20 mouse cellular contexts compared by ENCODE assay signal in genomic region chr16:5926986-5927385, GRCm38 (mm10). TPM values are rescaled to one million over a fixed set of nuclear protein-coding genes. Genes with fewer than 3 reads are reported as not detected.
DNase-seq lines count a peak whose midpoint lies in the region; ATAC-seq and TF ChIP-seq lines count a peak whose summit lies in the region.
"Had no signal": no experiment of that assay in that cellular context is flagged by ENCODE, and none has a peak within 500 bp of the region (broad histone marks: within the 10 kb centered on the region; RNA-seq: fewer than 3 reads in every experiment).

No protein-coding gene starts in this region.

- intact Hi-C loops in left cerebral cortex, adult 2 months (cut with DNase I), result no loop called here

- 0 out of 2 replicates have a peak overlapping the region, but pooled peaks have one; percentile 9 for H3K27ac ChIP-seq in left cerebral cortex, adult 2 months
- H3K27ac ChIP-seq in hindbrain, embryonic 14.5 days, result peak overlapping the region; percentile 43; the same call in 1 of the 2 replicates
- peak overlapping the region; percentile 12 for H3K27ac ChIP-seq in midbrain, embryonic 16.5 days (ENCODE audit: low read length)
- H3K27ac ChIP-seq: limb, embryonic 12.5 days; liver, embryonic 15.5 days; midbrain, embryonic 12.5 days had no signal

- no peak overlapping the region for H3K9ac ChIP-seq in hindbrain, embryonic 14.5 days
- H3K9ac ChIP-seq in midbrain, embryonic 16.5 days (ENCODE audit: low read depth, low read length), result peak overlapping the region; percentile 33; the same call in 1 of the 2 replicates
- H3K9ac ChIP-seq: heart, embryonic 12.5 days; limb, embryonic 12.5 days; liver, embryonic 15.5 days; midbrain, embryonic 12.5 days had no signal

- no peak for DNase-seq in left cerebral cortex, adult 2 months (ENCODE audit: extremely low spot score in 1 of 2, low spot score in 2 of 2)
- DNase-seq in left cerebral cortex, adult 8-10 months (ENCODE audit: low spot score in 2 of 2), result no peak
- peak; percentile 64 for DNase-seq in brain, embryonic 14.5 days (ENCODE audit: low read depth)
- DNase-seq in hindbrain, embryonic 14.5 days (ENCODE audit: low spot score), result no peak
- no peak for DNase-seq in retina, postnatal 1 day
- DNase-seq in layer of hippocampus, adult 11-12 months (ENCODE audit: low spot score), result no peak
- DNase-seq: cerebellum, adult 11-12 months; gastrocnemius, postnatal 36 days; lung, postnatal 14 days; right cerebral cortex, postnatal 25 days; thymus, adult 18-20 months had no signal

- H3K9me3 ChIP-seq in hindbrain, embryonic 14.5 days (ENCODE audit: control insufficient read depth, low read length), result no peaks in the 10 kb centered on the region
- H3K9me3 ChIP-seq in midbrain, embryonic 16.5 days (replicated peaks; ENCODE audit: control insufficient read depth, low read length, poor library complexity, severe bottlenecking), result no peaks in the 10 kb centered on the region
- H3K9me3 ChIP-seq: heart, embryonic 12.5 days; limb, embryonic 12.5 days; liver, embryonic 15.5 days; midbrain, embryonic 12.5 days had no signal

- TF ChIP-seq CTCF in left cerebral cortex, adult 2 months (IDR thresholded peaks at IDR 0.05), result no peak; the same call in 1 of the 2 replicates
- no peak for TF ChIP-seq CTCF in brain, embryonic 14.5 days (IDR thresholded peaks at IDR 0.05; ENCODE audit: borderline replicate concordance, extremely low read depth, insufficient read depth, insufficient read length)

- H3K4me1 ChIP-seq in hindbrain, embryonic 14.5 days (replicated peaks; ENCODE audit: control insufficient read depth, insufficient read depth, low read length), result peaks cover 11% of the 10 kb centered on the region; the same call in 1 of the 2 replicates
- peaks cover 13% of the 10 kb centered on the region; the same call in 1 of the 2 replicates for H3K4me1 ChIP-seq in midbrain, embryonic 16.5 days (ENCODE audit: control insufficient read depth, insufficient read depth, low read length)
- H3K4me1 ChIP-seq: heart, embryonic 12.5 days; limb, embryonic 12.5 days; liver, embryonic 15.5 days had no signal

- no peak overlapping the region for H3K4me3 ChIP-seq in left cerebral cortex, adult 2 months
- no peak overlapping the region for H3K4me3 ChIP-seq in hindbrain, embryonic 14.5 days (replicated peaks; ENCODE audit: low read length)
- no peak overlapping the region for H3K4me3 ChIP-seq in midbrain, embryonic 16.5 days (ENCODE audit: low read depth, low read length)
- H3K4me3 ChIP-seq: heart, embryonic 12.5 days; limb, embryonic 12.5 days; liver, embryonic 15.5 days; midbrain, embryonic 12.5 days had no signal

- WGBS in hindbrain, embryonic 14.5 days, result 13% methylated on average over 1 of the region's 1 CpGs
- 13% methylated on average over 1 of the region's 1 CpGs for WGBS in midbrain, embryonic 16.5 days

- ATAC-seq in hindbrain, embryonic 14.5 days (ENCODE audit: low FRiP score), result peak; percentile 79
- peak; percentile 73; the same call in 1 of the 2 replicates for ATAC-seq in midbrain, embryonic 16.5 days
- no peak for ATAC-seq in erythroblast, adult 5-6 weeks (replicated peaks; ENCODE audit: low FRiP score, poor library complexity, severe bottlenecking)
- ATAC-seq: activated CD4-positive, CD25-positive, alpha-beta regulatory T cell, adult 4 months had no signal

- no peaks in the 10 kb centered on the region for H3K36me3 ChIP-seq in hindbrain, embryonic 14.5 days (replicated peaks; ENCODE audit: control insufficient read depth, insufficient read depth)
- no peaks in the 10 kb centered on the region for H3K36me3 ChIP-seq in midbrain, embryonic 16.5 days (ENCODE audit: control insufficient read depth, insufficient read depth, low read length)
- H3K36me3 ChIP-seq: heart, embryonic 12.5 days; limb, embryonic 12.5 days; liver, embryonic 15.5 days; midbrain, embryonic 12.5 days had no signal

- no peaks in the 10 kb centered on the region for H3K27me3 ChIP-seq in hindbrain, embryonic 14.5 days (ENCODE audit: control insufficient read depth, insufficient read depth, low read length)
- no peaks in the 10 kb centered on the region for H3K27me3 ChIP-seq in midbrain, embryonic 16.5 days (ENCODE audit: control insufficient read depth, insufficient read depth, low read depth, low read length)
- H3K27me3 ChIP-seq: heart, embryonic 12.5 days; limb, embryonic 12.5 days; liver, embryonic 15.5 days; midbrain, embryonic 12.5 days had no signal

- no peak for TF ChIP-seq POLR2A in brain, embryonic 14.5 days (IDR thresholded peaks at IDR 0.05; ENCODE audit: borderline replicate concordance, extremely low read depth, insufficient read depth, insufficient read length, poor library complexity, severe bottlenecking)

- H3K4me2 ChIP-seq in hindbrain, embryonic 14.5 days (replicated peaks), result no peak overlapping the region
- no peak overlapping the region for H3K4me2 ChIP-seq in midbrain, embryonic 16.5 days (ENCODE audit: low read length)
- H3K4me2 ChIP-seq: heart, embryonic 12.5 days; limb, embryonic 12.5 days; liver, embryonic 15.5 days; midbrain, embryonic 12.5 days had no signal

RNA-seq across cellular contexts. Expression of gene Rbfox1, which starts 41.8 kb away (rescaled TPM):
- 100 to 1,000 TPM; 330 to 336 TPM for total RNA-seq in left cerebral cortex, adult 2 months (2021)
- 100 to 1,000 TPM; 293 to 314 (median 299) TPM for total RNA-seq in left cerebral cortex, adult 8-10 months (2022)
- 60.3 and 98.9 TPM in 2 replicates for polyA plus RNA-seq in brain, embryonic 14.5 days (2012; rRNA removed)
- polyA plus RNA-seq in hindbrain, embryonic 14.5 days (2014; fragmentation: Nextera tagmentation; extraction: Ambion mirVana), result 203 and 217 TPM in 2 replicates
- 214 and 259 TPM in 2 replicates for polyA plus RNA-seq in midbrain, embryonic 16.5 days (2015; fragmentation: Nextera tagmentation; extraction: Ambion mirVana)
- not detected in 2 replicates for total RNA-seq in erythroblast, adult 5-6 weeks (2015; ENCODE audit: low replicate concordance)
- total RNA-seq in erythroblast, adult 5-6 weeks (2017; ENCODE audit: low replicate concordance), result not detected in 2 replicates
- total RNA-seq: hematopoietic stem cell, adult 5-6 weeks; MEL had no signal
- polyA plus RNA-seq: activated CD4-positive, CD25-positive, alpha-beta regulatory T cell, adult 4 months had no signal

Comparison
In these comparisons a context has a peak if more than half of its experiments do, and no peak if none do; other contexts are left out.
1. RNA of gene Rbfox1, which starts 41.8 kb away (total RNA-seq): 330 to 336 TPM in left cerebral cortex, adult 2 months and 293 to 314 TPM in left cerebral cortex, adult 8-10 months; not detected in erythroblast, adult 5-6 weeks; every median in the first group is over 100 times any median in the second.
2. Peak in every context shown above with its lines, with median percentiles within 50 percentile points of each other: H3K27ac ChIP-seq.